Mouse (Mus musculus): ENCODE data around the gene Fbrsl1. TPM values are rescaled to one million over a fixed set of nuclear protein-coding genes. Genes with fewer than 3 reads are reported as not detected.

Fbrsl1 gene
- total RNA-seq (2014; rRNA removed): 32.8 and 36.2 TPM in 2 replicates
- 14.7 and 20.3 TPM in 2 replicates for polyA plus RNA-seq (2015; fragmentation: Nextera tagmentation; extraction: Ambion mirVana)

DNA sequence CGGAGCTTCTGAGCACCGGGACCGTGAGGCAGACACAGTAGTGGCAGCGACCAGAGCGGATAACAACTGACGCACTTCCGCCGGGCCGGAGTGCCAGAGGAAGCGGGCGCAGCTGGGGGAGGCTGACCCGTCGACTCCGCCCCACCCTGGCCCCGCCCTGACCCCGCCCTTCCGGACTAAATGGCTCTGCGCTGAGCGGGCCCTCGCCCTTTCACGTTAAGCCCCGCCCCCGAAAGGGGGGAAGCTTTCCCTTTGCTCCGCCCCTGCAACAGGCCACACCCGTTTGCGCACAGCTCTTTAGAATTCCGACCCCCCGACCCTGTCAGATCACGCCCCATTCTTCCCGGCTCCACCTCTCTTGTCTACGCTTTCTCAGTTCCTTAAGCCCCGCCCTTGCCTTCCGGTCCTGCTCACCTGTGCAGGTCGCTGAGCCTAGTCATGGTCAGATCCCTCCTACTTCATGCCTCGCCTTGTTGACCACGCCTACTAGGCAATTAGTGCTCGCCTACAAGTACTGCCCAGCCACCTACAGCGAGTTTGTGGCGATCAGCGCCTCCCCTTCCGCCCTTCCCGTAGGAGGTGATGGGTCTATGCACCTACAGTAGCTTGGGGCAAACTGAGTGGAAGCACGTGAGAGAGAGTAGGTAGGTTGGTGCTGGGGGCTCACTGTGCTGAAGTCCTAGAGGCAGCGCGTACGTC, at the start of gene Fbrsl1:
TSS of gene Fbrsl1 (minus strand) at position 68 of the 699 bp plus-strand sequence.
- Histone ChIP-seq H3K4me1 (ENCODE audit: insufficient read depth, low read length) (peaks cover 11% of the 10 kb centered on the region), H3K9me3 (ENCODE audit: low read length) (no peaks in the 10 kb centered on the region), H3K4me3 (ENCODE audit: low read depth, low read length) (peak within 1 kb of the TSS; percentile 88), H3K36me3 (ENCODE audit: insufficient read depth, low read length) (no peaks in the 10 kb centered on the region), H3K27ac (ENCODE audit: low read depth, low read length) (peak within 1 kb of the TSS; percentile 72), H3K9ac (replicated peaks; ENCODE audit: low read length, poor library complexity, severe bottlenecking) (peak within 1 kb of the TSS; percentile 96), H3K27me3 (ENCODE audit: insufficient read depth, low read length) (no peaks in the 10 kb centered on the region), H3K4me2 (ENCODE audit: low read depth, low read length, poor library complexity, severe bottlenecking) (peak within 1 kb of the TSS; percentile 92)
- TF ChIP-seq CTCF (IDR thresholded peaks at IDR 0.05): no peak
- WGBS: 1% methylated on average over 41 of the region's 46 CpGs
- ATAC-seq (ENCODE audit: low FRiP score): peak; percentile 95
- DNase-seq (ENCODE audit: low spot score): peak; percentile 96

DNA sequence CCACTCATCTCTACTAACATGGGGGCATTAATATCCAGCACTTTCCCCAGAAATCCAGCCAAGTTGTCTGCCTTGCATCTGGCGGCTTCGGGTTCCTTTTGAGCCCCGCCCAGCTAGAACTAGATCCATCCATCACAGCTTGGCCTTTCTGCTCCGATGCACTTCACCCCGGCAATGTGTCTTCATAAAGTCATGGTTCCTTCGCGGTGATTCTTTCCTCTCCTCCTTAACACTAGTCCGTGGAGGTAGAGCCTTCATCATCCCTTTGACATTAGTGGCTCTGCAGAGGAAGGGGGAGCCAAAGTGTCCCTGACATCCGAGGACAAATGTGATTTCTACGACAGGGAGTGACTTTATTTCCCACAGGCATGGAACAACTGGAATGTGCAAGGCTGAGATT, 49.8 kb upstream of the Fbrsl1 start:
- ATAC-seq (ENCODE audit: low FRiP score): no peak
- 63% methylated on average over 10 of the region's 10 CpGs for WGBS
- TF ChIP-seq CTCF (IDR thresholded peaks at IDR 0.05): no peak
- Histone ChIP-seq H3K9me3 (ENCODE audit: low read length) (no peaks in the 10 kb centered on the region), H3K27ac (ENCODE audit: low read depth, low read length) (no peak overlapping the region), H3K4me1 (ENCODE audit: insufficient read depth, low read length) (no peaks in the 10 kb centered on the region), H3K27me3 (ENCODE audit: insufficient read depth, low read length) (no peaks in the 10 kb centered on the region), H3K36me3 (ENCODE audit: insufficient read depth, low read length) (no peaks in the 10 kb centered on the region), H3K9ac (replicated peaks; ENCODE audit: low read length, poor library complexity, severe bottlenecking) (no peak overlapping the region), H3K4me3 (ENCODE audit: low read depth, low read length) (no peak overlapping the region), H3K4me2 (ENCODE audit: low read depth, low read length, poor library complexity, severe bottlenecking) (no peak overlapping the region)
- no peak for DNase-seq (ENCODE audit: low spot score)

DNA sequence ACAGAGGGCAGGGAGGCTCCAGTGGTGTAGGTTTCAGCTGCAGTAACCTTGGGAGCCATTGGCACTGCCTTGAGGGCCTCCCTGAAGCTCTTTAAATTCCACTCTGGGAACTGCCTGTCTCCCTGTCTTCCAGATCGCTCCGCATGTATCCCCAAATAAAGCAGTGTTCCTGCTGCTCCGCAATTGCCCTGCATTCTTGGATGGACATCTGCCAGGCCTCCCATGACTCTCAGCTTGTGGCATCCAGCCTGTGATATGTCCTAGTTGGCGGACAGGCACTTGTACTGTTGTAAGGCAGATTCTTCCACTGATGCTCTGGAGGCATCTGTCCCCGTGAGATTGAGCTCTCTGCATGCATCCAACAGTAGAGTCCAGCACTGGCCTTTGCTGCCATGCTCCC, 49.3 kb upstream of the Fbrsl1 start:
- 73% methylated on average over 5 of the region's 5 CpGs for WGBS
- Histone ChIP-seq H3K4me2 (ENCODE audit: low read depth, low read length, poor library complexity, severe bottlenecking) (no peak overlapping the region), H3K4me3 (ENCODE audit: low read depth, low read length) (no peak overlapping the region), H3K9me3 (ENCODE audit: low read length) (no peaks in the 10 kb centered on the region), H3K27me3 (ENCODE audit: insufficient read depth, low read length) (no peaks in the 10 kb centered on the region), H3K36me3 (ENCODE audit: insufficient read depth, low read length) (no peaks in the 10 kb centered on the region), H3K27ac (ENCODE audit: low read depth, low read length) (no peak overlapping the region), H3K4me1 (ENCODE audit: insufficient read depth, low read length) (no peaks in the 10 kb centered on the region), H3K9ac (replicated peaks; ENCODE audit: low read length, poor library complexity, severe bottlenecking) (no peak overlapping the region)
- TF ChIP-seq CTCF (IDR thresholded peaks at IDR 0.05): no peak
- DNase-seq (ENCODE audit: low spot score) (no peak), ATAC-seq (ENCODE audit: low FRiP score) (no peak)

DNA sequence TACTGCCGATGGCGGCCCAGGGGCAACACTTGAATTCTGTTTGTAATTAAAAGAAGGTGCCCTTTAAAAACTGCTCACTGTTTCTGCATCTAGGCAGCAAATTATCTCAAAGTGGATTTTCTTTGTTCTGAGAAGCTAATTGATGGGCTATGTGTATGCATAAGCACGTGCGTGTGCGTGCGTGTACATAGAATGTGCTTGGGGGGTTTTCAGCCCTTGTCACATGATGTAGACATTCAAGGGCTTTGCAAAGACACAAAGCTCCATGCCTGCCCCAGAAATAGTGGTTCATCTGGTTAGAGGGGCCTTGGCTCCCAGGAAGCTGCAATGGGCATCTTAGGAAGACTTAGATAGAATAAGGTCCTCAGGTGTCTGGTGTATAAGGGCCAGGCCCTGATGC, 46.7 kb upstream of the Fbrsl1 start:
- Histone ChIP-seq H3K9me3 (ENCODE audit: low read length) (no peaks in the 10 kb centered on the region), H3K4me3 (ENCODE audit: low read depth, low read length) (no peak overlapping the region), H3K36me3 (ENCODE audit: insufficient read depth, low read length) (no peaks in the 10 kb centered on the region), H3K4me2 (ENCODE audit: low read depth, low read length, poor library complexity, severe bottlenecking) (no peak overlapping the region), H3K27me3 (ENCODE audit: insufficient read depth, low read length) (no peaks in the 10 kb centered on the region), H3K27ac (ENCODE audit: low read depth, low read length) (no peak overlapping the region), H3K9ac (replicated peaks; ENCODE audit: low read length, poor library complexity, severe bottlenecking) (no peak overlapping the region), H3K4me1 (ENCODE audit: insufficient read depth, low read length) (no peaks in the 10 kb centered on the region)
- 90% methylated on average over 6 of the region's 6 CpGs for WGBS
- ATAC-seq (ENCODE audit: low FRiP score) (no peak), DNase-seq (ENCODE audit: low spot score) (no peak)
- TF ChIP-seq CTCF (IDR thresholded peaks at IDR 0.05): no peak

DNA sequence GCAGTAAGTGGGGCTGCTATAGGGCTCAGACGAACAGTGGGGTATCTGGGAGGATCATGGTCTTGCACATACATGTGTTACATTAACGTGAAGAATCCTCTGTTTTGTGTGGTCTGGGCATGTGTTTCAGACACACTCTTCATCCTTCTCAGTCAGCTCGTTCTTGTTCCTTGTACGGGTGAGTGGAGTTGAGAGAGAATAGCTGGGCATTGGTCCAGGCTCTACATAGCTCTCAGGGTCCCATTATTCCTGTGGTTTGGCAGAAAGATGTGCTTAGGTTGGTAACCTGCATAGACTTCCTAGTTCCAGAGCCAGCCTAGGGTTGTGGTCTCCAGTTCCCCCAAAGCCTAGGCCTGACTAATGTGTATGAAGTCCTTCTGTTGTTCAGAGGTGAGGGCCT, 46.1 kb upstream of the Fbrsl1 start:
- no peak overlapping the region for H3K9ac ChIP-seq (replicated peaks; ENCODE audit: low read length, poor library complexity, severe bottlenecking)
- no peak overlapping the region for H3K27ac ChIP-seq (ENCODE audit: low read depth, low read length)
- DNase-seq (ENCODE audit: low spot score) (no peak), ATAC-seq (ENCODE audit: low FRiP score) (no peak)
- 49% methylated on average over 4 of the region's 4 CpGs for WGBS
- H3K4me3 ChIP-seq (ENCODE audit: low read depth, low read length): no peak overlapping the region
- no peaks in the 10 kb centered on the region for H3K27me3 ChIP-seq (ENCODE audit: insufficient read depth, low read length)
- no peak for TF ChIP-seq CTCF (IDR thresholded peaks at IDR 0.05)
- no peaks in the 10 kb centered on the region for H3K4me1 ChIP-seq (ENCODE audit: insufficient read depth, low read length)
- H3K36me3 ChIP-seq (ENCODE audit: insufficient read depth, low read length): no peaks in the 10 kb centered on the region
- no peak overlapping the region for H3K4me2 ChIP-seq (ENCODE audit: low read depth, low read length, poor library complexity, severe bottlenecking)
- no peaks in the 10 kb centered on the region for H3K9me3 ChIP-seq (ENCODE audit: low read length)

DNA sequence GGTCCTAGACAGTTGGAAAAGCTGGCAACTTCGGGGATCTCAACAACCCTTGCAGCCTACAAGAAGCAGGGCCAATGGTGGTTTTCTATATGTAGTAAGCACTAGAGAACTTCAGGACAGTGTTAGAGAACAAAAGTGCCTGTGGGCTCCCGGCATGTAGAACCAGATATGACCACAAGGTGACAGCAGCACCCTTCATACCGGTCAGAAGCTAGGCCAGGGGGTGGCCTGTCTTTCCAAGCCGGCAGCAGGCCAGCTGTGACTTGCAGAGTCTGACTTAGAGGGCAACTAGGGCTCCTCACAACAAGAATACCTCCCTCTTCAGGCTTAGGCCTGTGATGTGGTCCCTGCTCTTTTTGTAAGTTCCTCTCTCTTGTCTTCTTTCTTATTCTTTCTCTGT, 45.5 kb upstream of the Fbrsl1 start:
- H3K36me3 ChIP-seq (ENCODE audit: insufficient read depth, low read length): no peaks in the 10 kb centered on the region
- H3K4me3 ChIP-seq (ENCODE audit: low read depth, low read length): no peak overlapping the region
- no peak overlapping the region for H3K27ac ChIP-seq (ENCODE audit: low read depth, low read length)
- H3K4me1 ChIP-seq (ENCODE audit: insufficient read depth, low read length): no peaks in the 10 kb centered on the region
- H3K9ac ChIP-seq (replicated peaks; ENCODE audit: low read length, poor library complexity, severe bottlenecking): no peak overlapping the region
- 6% methylated on average over 4 of the region's 4 CpGs for WGBS
- peak; percentile 98 for TF ChIP-seq CTCF (IDR thresholded peaks at IDR 0.05)
- H3K4me2 ChIP-seq (ENCODE audit: low read depth, low read length, poor library complexity, severe bottlenecking): no peak overlapping the region
- ATAC-seq (ENCODE audit: low FRiP score) (peak; percentile 87), DNase-seq (ENCODE audit: low spot score) (peak; percentile 92)
- no peaks in the 10 kb centered on the region for H3K27me3 ChIP-seq (ENCODE audit: insufficient read depth, low read length)
- no peaks in the 10 kb centered on the region for H3K9me3 ChIP-seq (ENCODE audit: low read length)
